Mouse (Mus musculus) thymus, postnatal 36 days (tissue): ENCODE measurements around the gene Vsnl1.

Experiments used
- DNase-seq, 2 experiments: peaks; one replicate each; pipeline ENCODE4 v3.0.0; 2022; ENCODE audit warnings: mixed read lengths in 2 of 2

Vsnl1 gene

DNA sequence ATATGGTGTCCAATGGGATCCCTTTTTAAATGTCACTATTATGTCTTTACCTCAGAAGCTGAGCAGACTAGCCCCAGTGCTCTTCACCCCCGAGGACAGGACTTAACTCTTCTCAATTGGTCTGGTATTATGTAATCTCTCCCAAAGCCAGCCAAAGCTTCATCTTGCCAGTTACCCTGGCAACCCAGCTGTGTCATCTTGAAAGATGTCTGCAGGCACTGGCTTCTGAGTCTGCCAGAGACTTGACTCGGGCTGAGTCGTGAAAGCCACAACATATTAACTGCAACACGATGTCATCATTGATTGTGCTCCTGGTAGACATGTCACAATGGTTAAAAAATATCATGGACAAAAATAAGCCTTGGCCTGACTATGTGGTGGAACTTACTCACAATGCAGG lies 66.4 kb downstream of the Vsnl1 start:
- no peak for DNase-seq

GRCm38 (mm10) chr12:11367099-11367765 lies 69.2 kb downstream of the Vsnl1 start:
- no peak for DNase-seq

DNA sequence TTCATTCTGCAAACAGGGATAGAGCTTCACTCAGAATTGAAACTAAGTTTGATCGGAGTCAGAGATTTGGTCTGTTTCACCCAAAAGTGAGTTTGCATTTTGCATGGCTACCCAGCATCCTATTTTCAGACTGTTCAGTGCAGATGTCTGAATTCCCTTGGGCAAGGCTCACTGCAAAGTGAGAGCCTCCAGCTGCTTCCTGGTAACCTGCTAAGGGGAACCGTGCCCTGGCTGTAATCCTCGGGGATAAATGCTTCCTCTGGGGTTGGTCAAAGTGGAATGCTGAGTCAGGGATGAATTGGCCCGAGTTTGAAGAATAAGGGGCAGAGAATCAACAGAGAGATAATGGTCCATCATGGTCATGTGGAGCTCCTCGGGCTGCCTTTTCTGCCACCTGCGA lies 71.5 kb downstream of the Vsnl1 start:
- DNase-seq: no peak

DNA sequence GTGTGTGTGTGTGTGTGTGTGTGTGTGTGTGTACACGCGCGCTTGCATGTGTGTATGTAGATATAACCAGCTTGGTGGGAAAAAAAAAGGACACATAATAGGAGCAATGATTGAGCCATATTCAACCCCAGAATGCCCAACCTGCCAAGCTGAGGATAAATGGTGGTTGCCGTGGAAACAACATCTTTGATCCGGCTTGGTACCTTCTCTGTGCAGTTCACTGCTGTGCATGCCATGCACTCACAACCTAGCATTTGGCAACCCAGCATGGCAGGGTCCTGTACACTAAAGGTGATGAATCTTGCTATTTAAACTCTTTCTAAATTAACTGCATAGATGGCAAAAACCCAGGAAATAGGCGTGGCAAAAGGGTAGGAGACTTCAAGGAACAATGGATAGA lies 74.0 kb downstream of the Vsnl1 start:
- DNase-seq: no peak

GRCm38 (mm10) chr12:11350895-11351294 lies 85.5 kb downstream of the Vsnl1 start:
- peak; percentile 10 to 23 for DNase-seq

DNA sequence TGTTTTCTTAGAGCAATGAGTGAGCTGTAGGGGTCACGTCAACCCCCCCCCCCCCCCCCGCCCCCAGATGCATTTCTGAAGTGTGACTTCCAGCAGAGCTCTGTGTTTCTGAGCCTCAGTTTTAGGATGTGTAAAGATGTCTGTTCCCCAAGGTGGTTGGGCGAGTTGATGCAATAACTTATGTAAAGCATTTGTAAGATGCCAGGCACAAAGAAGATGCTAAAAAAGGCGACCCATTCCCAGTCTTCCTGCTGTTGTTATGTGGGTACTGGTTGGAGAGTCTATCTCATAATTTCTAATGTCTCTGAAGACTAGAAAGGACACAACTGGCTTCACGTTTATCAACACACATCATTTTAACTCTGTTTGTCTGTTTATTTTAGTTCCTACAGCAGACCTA lies 86.5 kb downstream of the Vsnl1 start:
- DNase-seq: no peak

GRCm38 (mm10) chr12:11348423-11348822 lies 88.0 kb downstream of the Vsnl1 start:
- no peak for DNase-seq

GRCm38 (mm10) chr12:11345963-11346362 lies 90.5 kb downstream of the Vsnl1 start:
- DNase-seq: no peak

GRCm38 (mm10) chr12:11342020-11342600 lies 94.3 kb downstream of the Vsnl1 start:
- no peak for DNase-seq

DNA sequence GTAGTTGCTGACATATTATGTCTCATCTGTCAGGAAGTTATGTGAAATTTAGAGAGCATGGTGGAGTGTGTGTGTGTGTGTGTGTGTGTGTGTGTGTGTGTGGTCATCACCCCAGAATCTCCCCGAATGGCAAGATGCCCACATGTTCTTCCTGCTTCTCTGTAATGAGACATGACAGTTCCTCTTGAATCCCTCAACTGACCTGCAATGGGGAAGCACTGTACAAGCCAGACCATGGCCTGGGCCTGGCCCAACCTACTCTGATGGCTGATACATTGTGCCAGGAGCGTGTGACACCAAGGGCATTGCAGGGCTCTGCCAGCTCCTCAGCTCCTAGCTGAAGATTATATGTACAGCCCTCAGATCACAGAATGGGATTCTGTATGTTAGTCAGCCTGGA lies 98.2 kb downstream of the Vsnl1 start:
- DNase-seq: no peak

GRCm38 (mm10) chr12:11336845-11337244 lies 99.6 kb downstream of the Vsnl1 start:
- peak in 1 of 2 experiments; percentile 19 for DNase-seq

DNA sequence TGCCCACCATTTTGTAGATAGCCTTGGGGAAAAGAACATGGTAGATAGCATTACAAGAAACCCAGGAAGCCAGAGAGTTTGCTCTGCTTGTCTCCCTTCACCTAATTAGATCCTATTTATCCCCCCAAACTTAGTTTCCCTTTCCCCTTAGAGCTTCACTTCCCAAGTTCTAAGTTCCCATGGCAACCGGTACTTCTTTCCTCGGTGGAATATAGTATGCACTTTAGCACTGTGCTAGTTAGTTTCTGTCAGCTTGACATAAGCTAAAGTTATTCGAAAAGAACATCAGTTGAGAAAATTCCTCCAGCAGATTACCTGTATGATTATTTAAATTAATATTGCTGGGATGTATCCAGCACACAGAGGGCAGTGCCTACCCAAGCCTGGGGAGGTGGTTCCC lies 109.9 kb downstream of the Vsnl1 start:
- DNase-seq: no peak

GRCm38 (mm10) chr12:11324480-11324879 lies 111.9 kb downstream of the Vsnl1 start:
- no peak for DNase-seq

DNA sequence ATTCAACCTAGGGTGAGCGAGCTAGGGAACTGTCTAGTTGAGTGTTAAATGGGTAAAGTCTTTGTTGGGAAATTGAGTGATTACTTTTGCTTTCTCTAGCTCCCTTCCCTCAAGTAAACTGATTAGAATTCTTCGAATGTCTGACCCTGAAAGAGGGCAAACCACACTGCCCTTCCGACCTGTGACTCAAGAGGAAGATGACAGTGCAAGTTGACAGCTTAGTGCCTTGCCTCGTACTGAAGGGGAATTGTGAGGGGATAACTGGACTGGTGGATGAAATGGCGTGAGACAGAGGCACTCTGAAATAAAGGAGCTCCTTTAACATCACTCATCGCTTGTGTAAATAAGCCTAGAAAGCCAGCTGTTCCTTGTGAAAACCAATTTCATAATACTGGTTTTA lies 118.7 kb downstream of the Vsnl1 start:
- no peak for DNase-seq

- no peak for DNase-seq
Measured at GRCm38 (mm10) chr12:11313840-11314239, 122.6 kb downstream of the Vsnl1 start.

- DNase-seq: no peak
Measured at GRCm38 (mm10) chr12:11311106-11311505, 125.3 kb downstream of the Vsnl1 start.

GRCm38 (mm10) chr12:11306753-11307645 lies 129.4 kb downstream of the Vsnl1 start:
- DNase-seq: no peak

- DNase-seq: no peak
Measured at GRCm38 (mm10) chr12:11300858-11301257, 135.6 kb downstream of the Vsnl1 start.

DNA sequence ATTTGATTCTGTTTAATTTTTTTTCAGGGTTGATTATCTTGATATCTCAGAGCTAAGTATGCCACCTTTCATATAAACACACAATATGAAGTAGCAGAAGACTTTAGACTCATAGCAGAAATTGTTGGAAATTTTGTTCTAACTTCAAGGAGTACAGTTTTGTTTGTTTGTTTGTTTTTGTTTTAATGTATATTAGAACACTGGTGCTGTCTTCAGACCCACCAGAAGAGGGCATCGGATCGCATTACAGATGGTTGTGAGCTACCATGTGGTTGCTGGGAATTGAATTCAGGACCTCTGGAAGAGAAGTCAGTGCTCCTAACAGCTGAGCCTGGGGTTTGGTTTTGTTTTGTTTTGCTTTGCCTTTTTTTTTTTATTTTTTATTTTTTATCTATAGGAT lies 150.0 kb downstream of the Vsnl1 start:
- DNase-seq: no peak

- no peak for DNase-seq
Measured at GRCm38 (mm10) chr12:11281584-11281983, 154.8 kb downstream of the Vsnl1 start.

DNA sequence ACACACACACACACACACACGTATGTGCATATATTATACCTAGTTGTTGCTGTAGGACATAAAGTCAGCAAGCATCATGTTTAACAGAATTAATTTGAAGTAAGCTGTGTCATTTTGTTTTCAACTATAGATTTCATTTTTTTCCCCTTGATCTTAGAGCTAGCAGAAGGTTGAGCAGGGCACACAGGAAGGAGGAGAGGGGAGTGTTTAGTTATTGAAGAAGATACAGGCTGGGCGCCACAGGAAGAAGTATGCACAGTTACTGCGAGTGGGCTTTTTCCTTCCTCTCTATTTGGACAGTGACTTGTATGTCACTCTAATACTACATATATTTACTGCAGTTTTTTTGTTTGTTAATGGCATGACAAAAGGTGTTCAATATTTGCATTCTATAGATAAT lies 156.5 kb downstream of the Vsnl1 start:
- no peak for DNase-seq

GRCm38 (mm10) chr12:11277207-11277606 lies 159.2 kb downstream of the Vsnl1 start:
- no peak for DNase-seq

- no peak for DNase-seq
Measured at GRCm38 (mm10) chr12:11276632-11277031, 159.8 kb downstream of the Vsnl1 start.
